Comparison of ENCODE assay signal across 12 mouse cellular contexts in genomic region chr10:19506434-19506833, GRCm38 (mm10).
DNase-seq lines count a peak whose midpoint lies in the region.
"Had no signal": no experiment of that assay in that cellular context is flagged by ENCODE, and none has a peak within 500 bp of the region (broad histone marks: within the 10 kb centered on the region; RNA-seq: fewer than 3 reads in every experiment).

No protein-coding gene starts in this region.

- peak; percentile 24 for DNase-seq in gastrocnemius, adult 18-20 months (ENCODE audit: low spot score)
- no peak for DNase-seq in gastrocnemius, postnatal 4 days (ENCODE audit: low spot score in 2 of 2)
- peak; percentile 17 for DNase-seq in layer of hippocampus, adult 9-11 months
- DNase-seq in layer of hippocampus, adult 8-10 months (ENCODE audit: low spot score in 2 of 2) = no peak
- DNase-seq in adipocyte (ENCODE audit: low spot score) = peak; percentile 24
- peak; percentile 37 to 60 for DNase-seq in monocyte, adult 2 months (ENCODE audit: low read depth in 1 of 2, low spot score in 2 of 2)
- no peak for DNase-seq in cerebellum, adult 11-12 months
- DNase-seq in kidney, adult 11 months = no peak
- DNase-seq: adrenal gland, postnatal 25 days; layer of hippocampus, postnatal 36 days; lung, adult 2 months; thymus, postnatal 4 days had no signal

Comparison
In these comparisons a context has a peak if more than half of its experiments do, and no peak if none do; other contexts are left out.
1. DNase-seq: peak in gastrocnemius, adult 18-20 months (single experiment), layer of hippocampus, adult 9-11 months (single experiment), adipocyte (single experiment) and monocyte, adult 2 months (2 of 2); none in gastrocnemius, postnatal 4 days (0 of 2), layer of hippocampus, adult 8-10 months (0 of 2), cerebellum, adult 11-12 months (single experiment) and kidney, adult 11 months (single experiment).